Mouse (Mus musculus): ENCODE measurements around the gene Hoxd1. TPM values are rescaled to one million over a fixed set of nuclear protein-coding genes. Genes with fewer than 3 reads are reported as not detected.

Gene Hoxd1
- polyA plus RNA-seq, 1 experiment from 2014 or later = not detected

DNA sequence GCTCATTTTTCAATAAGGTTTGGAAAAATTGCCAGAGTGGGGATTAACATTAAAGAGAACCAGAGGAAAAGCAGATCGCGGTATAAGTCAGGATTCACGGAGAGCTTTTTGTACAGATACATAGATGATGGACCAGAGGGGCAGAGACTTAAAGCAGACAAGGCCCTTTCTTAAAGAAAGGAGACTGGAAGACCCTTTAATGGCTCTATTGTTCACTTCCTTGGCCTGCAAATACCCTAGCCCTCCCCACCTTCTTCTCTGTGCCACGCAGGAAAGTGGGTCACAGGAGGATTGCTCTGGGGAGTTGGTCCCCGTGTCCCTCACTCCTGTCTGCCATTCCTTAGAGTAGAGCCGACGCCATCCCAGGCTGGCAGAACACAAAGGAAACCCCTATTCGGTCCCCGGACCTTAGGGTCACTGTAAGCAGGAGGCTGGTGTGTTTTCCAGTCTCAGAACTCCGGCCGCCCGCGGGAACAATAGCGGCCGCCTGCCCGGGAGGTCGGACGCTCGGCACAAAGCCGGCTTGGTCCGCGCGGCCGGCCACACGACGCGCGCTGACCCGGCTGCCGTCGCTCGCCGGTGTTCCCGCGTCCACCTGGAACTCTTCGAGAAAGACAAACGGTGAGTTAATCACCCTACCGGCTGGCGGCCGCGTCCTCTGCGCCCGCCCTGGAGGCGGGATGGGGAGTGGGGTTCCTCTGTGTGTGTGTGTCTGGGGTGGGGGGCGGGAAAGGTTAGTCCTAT lies 10.2 kb upstream of the Hoxd1 start:
- no peak overlapping the region for H3K9ac ChIP-seq

GRCm38 (mm10) chr2:74753175-74753523 lies 9.6 kb upstream of the Hoxd1 start:
- 3% methylated on average over 25 of the region's 25 CpGs for WGBS (ENCODE audit: insufficient replicate concordance)

More for the DNA sequence above, 10.2 kb upstream of the Hoxd1 start:
- Histone ChIP-seq H3K27ac (no peak overlapping the region), H3K27me3 (peaks cover 93% of the 10 kb centered on the region), H3K4me1 (replicated peaks) (no peaks in the 10 kb centered on the region), H3K36me3 (no peaks in the 10 kb centered on the region), H3K4me2 (peak overlapping the region; percentile 26; the same call in 1 of the 2 replicates), H3K4me3 (replicated peaks) (no peak overlapping the region), H3K9me3 (replicated peaks) (no peaks in the 10 kb centered on the region)
- DNase-seq (no peak), ATAC-seq (ENCODE audit: low read depth) (no peak)
- WGBS (ENCODE audit: insufficient replicate concordance) = 4% methylated on average over 45 of the region's 45 CpGs

GRCm38 (mm10) chr2:74753711-74754110 lies 9.1 kb upstream of the Hoxd1 start:
- Histone ChIP-seq H3K27me3 (peaks cover 93% of the 10 kb centered on the region), H3K36me3 (no peaks in the 10 kb centered on the region), H3K9me3 (replicated peaks) (no peaks in the 10 kb centered on the region), H3K9ac (no peak overlapping the region), H3K4me3 (replicated peaks) (no peak overlapping the region), H3K27ac (no peak overlapping the region), H3K4me1 (replicated peaks) (no peaks in the 10 kb centered on the region), H3K4me2 (no peak overlapping the region)
- ATAC-seq (ENCODE audit: low read depth) = no peak
- 10% methylated on average over 5 of the region's 5 CpGs for WGBS (ENCODE audit: insufficient replicate concordance)
- no peak for DNase-seq

More at GRCm38 (mm10) chr2:74753175-74753523, 9.6 kb upstream of the Hoxd1 start:
- H3K9me3 ChIP-seq (replicated peaks) = no peaks in the 10 kb centered on the region
- DNase-seq (no peak), ATAC-seq (ENCODE audit: low read depth) (no peak)
- no peak overlapping the region for H3K9ac ChIP-seq
- peak overlapping the region; percentile 26; the same call in 1 of the 2 replicates for H3K4me2 ChIP-seq
- H3K27ac ChIP-seq = no peak overlapping the region
- no peaks in the 10 kb centered on the region for H3K4me1 ChIP-seq (replicated peaks)
- no peak overlapping the region for H3K4me3 ChIP-seq (replicated peaks)
- no peaks in the 10 kb centered on the region for H3K36me3 ChIP-seq
- H3K27me3 ChIP-seq = peaks cover 93% of the 10 kb centered on the region

GRCm38 (mm10) chr2:74760146-74760545 lies 2.6 kb upstream of the Hoxd1 start:
- Histone ChIP-seq H3K36me3 (no peaks in the 10 kb centered on the region), H3K4me2 (no peak overlapping the region), H3K4me3 (replicated peaks) (no peak overlapping the region), H3K27me3 (peaks cover 86% of the 10 kb centered on the region), H3K9me3 (replicated peaks) (no peaks in the 10 kb centered on the region), H3K9ac (no peak overlapping the region), H3K4me1 (replicated peaks) (peaks cover 8% of the 10 kb centered on the region; the same call in 1 of the 2 replicates), H3K27ac (no peak overlapping the region)
- DNase-seq (no peak), ATAC-seq (ENCODE audit: low read depth) (no peak)
- 12% methylated on average over 1 of the region's 1 CpGs for WGBS (ENCODE audit: insufficient replicate concordance)

GRCm38 (mm10) chr2:74761941-74762340 lies 839 bp upstream of the Hoxd1 start:
- H3K9ac ChIP-seq = no peak overlapping the region
- peaks cover 91% of the 10 kb centered on the region for H3K27me3 ChIP-seq
- H3K36me3 ChIP-seq = no peaks in the 10 kb centered on the region
- no peaks in the 10 kb centered on the region for H3K9me3 ChIP-seq (replicated peaks)
- H3K4me3 ChIP-seq (replicated peaks) = no peak overlapping the region
- no peak for ATAC-seq (ENCODE audit: low read depth)
- peaks cover 8% of the 10 kb centered on the region; the same call in 1 of the 2 replicates for H3K4me1 ChIP-seq (replicated peaks)
- 4% methylated on average over 13 of the region's 13 CpGs for WGBS (ENCODE audit: insufficient replicate concordance)
- H3K27ac ChIP-seq = no peak overlapping the region
- DNase-seq = no peak
- H3K4me2 ChIP-seq = no peak overlapping the region

GRCm38 (mm10) chr2:74763245-74763735 lies 510 bp downstream of the Hoxd1 start:
- Histone ChIP-seq H3K4me3 (replicated peaks) (peak overlapping the region; percentile 43), H3K4me2 (peak overlapping the region; percentile 60), H3K27ac (no peak overlapping the region), H3K27me3 (peaks cover 83% of the 10 kb centered on the region), H3K36me3 (no peaks in the 10 kb centered on the region), H3K9ac (no peak overlapping the region), H3K9me3 (replicated peaks) (no peaks in the 10 kb centered on the region), H3K4me1 (replicated peaks) (peaks cover 8% of the 10 kb centered on the region; the same call in 1 of the 2 replicates)
- ATAC-seq (ENCODE audit: low read depth) (no peak), DNase-seq (no peak)
- 2% methylated on average over 50 of the region's 53 CpGs for WGBS (ENCODE audit: insufficient replicate concordance)

DNA sequence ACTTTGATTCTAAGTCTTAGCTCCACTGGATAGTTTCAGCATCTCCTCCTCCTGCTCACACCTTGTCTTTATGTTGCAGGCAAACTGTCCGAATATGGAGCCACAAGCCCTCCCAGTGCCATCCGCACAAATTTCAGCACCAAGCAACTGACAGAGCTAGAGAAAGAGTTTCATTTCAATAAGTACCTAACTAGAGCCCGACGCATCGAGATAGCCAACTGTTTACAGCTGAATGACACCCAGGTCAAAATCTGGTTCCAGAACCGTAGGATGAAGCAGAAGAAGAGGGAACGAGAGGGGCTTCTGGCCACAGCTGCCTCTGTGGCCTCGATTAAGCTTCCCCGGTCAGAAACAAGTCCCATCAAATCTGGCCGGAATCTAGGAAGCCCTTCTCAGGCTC lies 1.2 kb downstream of the Hoxd1 start:
- H3K4me2 ChIP-seq = no peak overlapping the region
- 42% methylated on average over 10 of the region's 10 CpGs for WGBS (ENCODE audit: insufficient replicate concordance)
- no peak overlapping the region for H3K9ac ChIP-seq
- H3K27me3 ChIP-seq = peaks cover 83% of the 10 kb centered on the region
- no peaks in the 10 kb centered on the region for H3K36me3 ChIP-seq
- no peak overlapping the region for H3K27ac ChIP-seq
- H3K4me1 ChIP-seq (replicated peaks) = peaks cover 8% of the 10 kb centered on the region; the same call in 1 of the 2 replicates
- ATAC-seq (ENCODE audit: low read depth) = no peak
- DNase-seq = no peak
- H3K9me3 ChIP-seq (replicated peaks) = no peaks in the 10 kb centered on the region
- H3K4me3 ChIP-seq (replicated peaks) = no peak overlapping the region

DNA sequence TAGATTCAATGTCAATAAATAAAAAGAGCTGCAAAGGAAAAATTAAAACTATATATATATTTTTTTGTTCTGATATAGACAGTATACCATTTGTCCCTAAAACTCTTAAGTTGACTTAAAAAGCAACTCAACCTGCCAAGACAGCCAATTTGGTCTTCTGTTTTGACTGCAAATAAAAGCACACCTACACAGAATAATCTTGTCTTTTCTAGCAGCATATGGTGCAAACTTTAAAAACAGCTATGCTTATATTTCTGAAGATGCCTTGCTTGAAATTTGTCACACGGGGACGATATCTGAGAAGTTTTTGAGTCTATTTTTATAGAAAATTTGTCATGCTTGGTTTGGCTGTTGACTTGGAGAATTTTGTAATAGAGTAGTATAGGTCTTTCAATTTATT lies 11.6 kb downstream of the Hoxd1 start:
- WGBS (ENCODE audit: insufficient replicate concordance) = 77% methylated on average over 2 of the region's 2 CpGs
- ATAC-seq (ENCODE audit: low read depth) = no peak

DNA sequence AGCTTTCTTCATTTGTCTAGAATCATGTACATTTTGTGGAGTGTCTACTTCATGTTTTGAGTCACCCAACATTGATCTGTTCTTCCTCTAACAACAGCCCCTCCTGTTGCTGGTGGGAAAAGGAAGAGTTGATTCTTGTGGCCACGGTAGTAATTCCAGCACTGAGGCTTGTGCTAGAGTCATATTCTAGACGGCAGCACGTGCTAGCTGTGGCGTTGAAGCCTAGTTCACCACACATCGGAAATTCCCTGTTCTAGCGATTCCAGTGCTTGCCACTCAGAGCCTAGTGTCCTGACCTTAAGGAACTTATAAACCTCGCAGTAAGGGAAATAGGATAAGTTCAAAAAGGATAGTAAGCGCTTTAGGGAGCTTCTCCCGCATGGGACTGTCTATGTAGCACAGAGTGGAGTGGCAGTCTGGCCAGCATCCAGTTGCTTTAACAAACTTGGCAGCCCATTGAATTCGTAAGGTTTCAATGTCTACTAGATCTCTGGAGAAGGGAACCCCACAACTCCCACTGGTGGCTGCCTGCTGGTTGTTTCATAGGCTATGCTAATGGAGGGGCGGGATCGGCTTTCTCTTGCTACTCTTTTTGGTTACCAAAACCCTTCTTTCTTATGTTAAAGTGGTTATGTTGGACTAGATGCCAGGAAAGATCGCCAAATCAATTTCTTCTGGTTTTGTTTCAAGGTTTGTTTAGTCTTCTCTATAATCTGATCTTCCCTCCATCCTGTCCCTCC lies 14.9 kb downstream of the Hoxd1 start:
- Histone ChIP-seq H3K27ac (no peak overlapping the region), H3K4me2 (no peak overlapping the region), H3K4me3 (replicated peaks) (no peak overlapping the region), H3K9ac (no peak overlapping the region), H3K4me1 (replicated peaks) (no peaks in the 10 kb centered on the region), H3K27me3 (0 out of 2 replicates have a peak, but pooled peaks cover 7% of the 10 kb centered on the region), H3K9me3 (replicated peaks) (no peaks in the 10 kb centered on the region), H3K36me3 (no peaks in the 10 kb centered on the region)
- DNase-seq (no peak), ATAC-seq (ENCODE audit: low read depth) (no peak)
- WGBS (ENCODE audit: insufficient replicate concordance) = 64% methylated on average over 13 of the region's 13 CpGs

More for the DNA sequence above, 11.6 kb downstream of the Hoxd1 start:
- Histone ChIP-seq H3K9me3 (replicated peaks) (no peaks in the 10 kb centered on the region), H3K4me1 (replicated peaks) (no peaks in the 10 kb centered on the region), H3K27ac (no peak overlapping the region), H3K4me2 (no peak overlapping the region), H3K36me3 (no peaks in the 10 kb centered on the region), H3K9ac (no peak overlapping the region), H3K27me3 (0 out of 2 replicates have a peak, but pooled peaks cover 13% of the 10 kb centered on the region), H3K4me3 (replicated peaks) (no peak overlapping the region)
- no peak for DNase-seq

DNA sequence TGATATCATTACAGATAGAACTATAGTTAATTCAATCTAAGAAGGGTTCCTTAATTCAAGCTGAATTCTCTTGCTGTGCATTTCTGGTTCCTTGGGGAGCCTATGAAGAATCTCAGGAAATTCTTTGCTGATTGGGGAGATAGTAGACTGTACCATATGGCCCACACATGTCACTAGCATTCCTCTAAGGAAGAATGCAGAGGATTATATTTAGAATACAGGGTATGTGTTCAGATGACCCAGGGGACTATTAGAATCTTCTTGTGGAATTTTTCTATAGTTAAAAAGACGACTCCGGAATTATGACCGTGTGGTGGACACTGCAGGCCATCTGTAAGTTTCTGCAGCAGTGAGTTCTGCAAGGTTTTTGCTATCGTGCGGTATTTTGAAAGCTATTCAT lies 18.6 kb downstream of the Hoxd1 start:
- no peak overlapping the region for H3K27ac ChIP-seq
- H3K4me3 ChIP-seq (replicated peaks) = no peak overlapping the region
- H3K9ac ChIP-seq = no peak overlapping the region
- 0 out of 2 replicates have a peak, but pooled peaks cover 6% of the 10 kb centered on the region for H3K27me3 ChIP-seq
- H3K9me3 ChIP-seq (replicated peaks) = no peaks in the 10 kb centered on the region
- 81% methylated on average over 5 of the region's 5 CpGs for WGBS (ENCODE audit: insufficient replicate concordance)
- no peaks in the 10 kb centered on the region for H3K36me3 ChIP-seq
- H3K4me1 ChIP-seq (replicated peaks) = no peaks in the 10 kb centered on the region
- no peak for DNase-seq
- ATAC-seq (ENCODE audit: low read depth) = no peak
- H3K4me2 ChIP-seq = no peak overlapping the region

- H3K27ac ChIP-seq = no peak overlapping the region
- H3K9me3 ChIP-seq (replicated peaks) = no peaks in the 10 kb centered on the region
- H3K4me2 ChIP-seq = no peak overlapping the region
- H3K4me1 ChIP-seq (replicated peaks) = no peaks in the 10 kb centered on the region
- H3K27me3 ChIP-seq = 0 out of 2 replicates have a peak, but pooled peaks cover 4% of the 10 kb centered on the region
- H3K9ac ChIP-seq = no peak overlapping the region
- no peaks in the 10 kb centered on the region for H3K36me3 ChIP-seq
- ATAC-seq (ENCODE audit: low read depth) = no peak
- H3K4me3 ChIP-seq (replicated peaks) = no peak overlapping the region
- no peak for DNase-seq
- 53% methylated on average over 7 of the region's 7 CpGs for WGBS (ENCODE audit: insufficient replicate concordance)
Observed at GRCm38 (mm10) chr2:74795531-74795930, 32.8 kb downstream of the Hoxd1 start.

Measured in liver, embryonic 13.5 days (tissue).